Mouse (Mus musculus) kidney, embryonic 14.5 days (tissue): ENCODE results near the gene Nat9. TPM values are rescaled to one million over a fixed set of nuclear protein-coding genes. Genes with fewer than 3 reads are reported as not detected.
A peak's percentile ranks its signal among the peaks of the same experiment; 100 is the strongest.

ENCODE experiments used
- ATAC-seq: fragments of 200-750 bp; cut with Nextera tagmentation; 2 replicates; pipeline ENCODE4 v1.8.0; 2017; ENCODE audit warnings: moderate number of reproducible peaks, mild to moderate bottlenecking, moderate TSS enrichment, moderate library complexity; ENCODE audit not compliant: low FRiP score, low TSS enrichment
- H3K27ac ChIP-seq: fragments of 300-500 bp; sonication (generic); 2 replicates; pipeline ENCODE4 v1.5.1; 2014; ENCODE audit warnings: low read depth, mild to moderate bottlenecking, low read length, moderate library complexity, mixed read lengths
- H3K27me3 ChIP-seq: fragments of 300-500 bp; sonication (generic); 2 replicates; pipeline ENCODE4 v1.6.1; 2014; ENCODE audit warnings: mild to moderate bottlenecking, low read length; ENCODE audit not compliant: control insufficient read depth, insufficient read depth
- H3K36me3 ChIP-seq: fragments of 300-500 bp; sonication (generic); 2 replicates; pipeline ENCODE4 v1.6.1; 2014; ENCODE audit warnings: low read length, mixed read lengths; ENCODE audit not compliant: control insufficient read depth, insufficient read depth
- H3K4me1 ChIP-seq: fragments of 300-500 bp; sonication (generic); 2 replicates; pipeline ENCODE4 v1.6.1; 2014; ENCODE audit warnings: low read length, mixed read lengths; ENCODE audit not compliant: control insufficient read depth, insufficient read depth
- H3K4me2 ChIP-seq: fragments of 300-500 bp; sonication (generic); replicated peaks from 2 replicates; pipeline ENCODE4 v1.6.1; 2014; ENCODE audit warnings: low read depth, mild to moderate bottlenecking, low read length
- H3K4me3 ChIP-seq: fragments of 300-500 bp; sonication (generic); 2 replicates; pipeline ENCODE4 v1.5.1; 2014; ENCODE audit warnings: mild to moderate bottlenecking, low read length
- H3K9ac ChIP-seq: fragments of 300-500 bp; sonication (generic); 2 replicates; pipeline ENCODE4 v1.6.1; 2014; ENCODE audit warnings: low read depth, mild to moderate bottlenecking, low read length, moderate library complexity
- H3K9me3 ChIP-seq: fragments of 300-500 bp; sonication (generic); 2 replicates; pipeline ENCODE4 v1.6.1; 2016; ENCODE audit warnings: low read length; ENCODE audit not compliant: control insufficient read depth
- WGBS: fragments of 180-500 bp; shearing (Covaris S2); extraction: QIAGEN DNeasy Blood & Tissue Kit; methylation state at CpG from one replicate; pipeline ENCODE4 v1.1.7; 2014; 5-methylcytosine and 5-hydroxymethylcytosine counted together
- polyA plus RNA-seq: library from polyadenylated mRNA; unstranded; fragments of >200 nt; fragmentation: Nextera tagmentation; extraction: Ambion mirVana; gene quantifications from 2 replicates; pipeline ENCODE4 v1.2.1, GENCODE M21; 2014

The Nat9 gene
- polyA plus RNA-seq, 1 experiment from 2014 or later, result 18.2 TPM

- H3K4me3 ChIP-seq, result no peak overlapping the region
- H3K27ac ChIP-seq, result no peak overlapping the region
- ATAC-seq, result no peak
- H3K27me3 ChIP-seq, result peaks cover 9% of the 10 kb centered on the region; the same call in 1 of the 2 replicates
- peaks cover 22% of the 10 kb centered on the region for H3K4me1 ChIP-seq
- H3K9me3 ChIP-seq, result no peaks in the 10 kb centered on the region
- H3K36me3 ChIP-seq, result no peaks in the 10 kb centered on the region
- WGBS, result 15% methylated on average over 5 of the region's 5 CpGs
- H3K9ac ChIP-seq, result no peak overlapping the region
- H3K4me2 ChIP-seq, result no peak overlapping the region
Observed at GRCm38 (mm10) chr11:115222570-115222969, 34.9 kb upstream of the Nat9 start.

- Histone ChIP-seq H3K36me3 (no peaks in the 10 kb centered on the region), H3K4me3 (no peak overlapping the region), H3K27me3 (peaks cover 9% of the 10 kb centered on the region; the same call in 1 of the 2 replicates), H3K9ac (no peak overlapping the region), H3K9me3 (no peaks in the 10 kb centered on the region), H3K27ac (no peak overlapping the region), H3K4me1 (peaks cover 21% of the 10 kb centered on the region), H3K4me2 (no peak overlapping the region)
- no peak for ATAC-seq
- 26% methylated on average over 12 of the region's 12 CpGs for WGBS
Observed at GRCm38 (mm10) chr11:115222077-115222476, 34.4 kb upstream of the Nat9 start.

- H3K4me1 ChIP-seq, result peaks cover 21% of the 10 kb centered on the region
- no peak overlapping the region for H3K27ac ChIP-seq
- H3K9me3 ChIP-seq, result no peaks in the 10 kb centered on the region
- ATAC-seq, result no peak
- H3K27me3 ChIP-seq, result peaks cover 9% of the 10 kb centered on the region; the same call in 1 of the 2 replicates
- no peak overlapping the region for H3K4me2 ChIP-seq
- H3K4me3 ChIP-seq, result no peak overlapping the region
- WGBS, result 83% methylated on average over 10 of the region's 10 CpGs
- H3K36me3 ChIP-seq, result no peaks in the 10 kb centered on the region
- H3K9ac ChIP-seq, result no peak overlapping the region
Observed at GRCm38 (mm10) chr11:115219685-115220084, 32.0 kb upstream of the Nat9 start.

GRCm38 (mm10) chr11:115219263-115219662 is 31.6 kb upstream of the Nat9 start:
- no peaks in the 10 kb centered on the region for H3K36me3 ChIP-seq
- no peak overlapping the region for H3K9ac ChIP-seq
- 54% methylated on average over 9 of the region's 9 CpGs for WGBS
- no peaks in the 10 kb centered on the region for H3K9me3 ChIP-seq
- H3K4me2 ChIP-seq, result no peak overlapping the region
- H3K4me1 ChIP-seq, result peaks cover 21% of the 10 kb centered on the region
- no peak overlapping the region for H3K27ac ChIP-seq
- H3K27me3 ChIP-seq, result peaks cover 9% of the 10 kb centered on the region; the same call in 1 of the 2 replicates
- H3K4me3 ChIP-seq, result no peak overlapping the region
- ATAC-seq, result no peak

- Histone ChIP-seq H3K4me2 (no peak overlapping the region), H3K4me1 (peaks cover 21% of the 10 kb centered on the region), H3K27ac (no peak overlapping the region), H3K9me3 (no peaks in the 10 kb centered on the region), H3K4me3 (no peak overlapping the region), H3K36me3 (no peaks in the 10 kb centered on the region), H3K9ac (no peak overlapping the region), H3K27me3 (peaks cover 6% of the 10 kb centered on the region; the same call in 1 of the 2 replicates)
- WGBS, result 57% methylated on average over 18 of the region's 18 CpGs
- ATAC-seq, result no peak
Observed at GRCm38 (mm10) chr11:115217439-115218410, 30.1 kb upstream of the Nat9 start.

GRCm38 (mm10) chr11:115215123-115215522 is 27.5 kb upstream of the Nat9 start:
- Histone ChIP-seq H3K36me3 (no peaks in the 10 kb centered on the region), H3K4me1 (peaks cover 18% of the 10 kb centered on the region; the same call in 1 of the 2 replicates), H3K27ac (no peak overlapping the region), H3K27me3 (0 out of 2 replicates have a peak, but pooled peaks cover 2% of the 10 kb centered on the region), H3K4me3 (no peak overlapping the region), H3K9me3 (no peaks in the 10 kb centered on the region), H3K9ac (no peak overlapping the region), H3K4me2 (no peak overlapping the region)
- WGBS, result 27% methylated on average over 5 of the region's 5 CpGs
- peak; percentile 58 for ATAC-seq

GRCm38 (mm10) chr11:115212116-115212515 is 24.5 kb upstream of the Nat9 start:
- H3K27me3 ChIP-seq, result no peaks in the 10 kb centered on the region
- H3K9me3 ChIP-seq, result no peaks in the 10 kb centered on the region
- H3K27ac ChIP-seq, result no peak overlapping the region
- peaks cover 2% of the 10 kb centered on the region; the same call in 1 of the 2 replicates for H3K36me3 ChIP-seq
- H3K4me1 ChIP-seq, result 0 out of 2 replicates have a peak, but pooled peaks cover 4% of the 10 kb centered on the region
- 38% methylated on average over 13 of the region's 13 CpGs for WGBS
- H3K9ac ChIP-seq, result peak overlapping the region; percentile 8; the same call in 1 of the 2 replicates
- ATAC-seq, result no peak
- no peak overlapping the region for H3K4me3 ChIP-seq
- H3K4me2 ChIP-seq, result no peak overlapping the region

- Histone ChIP-seq H3K27ac (no peak overlapping the region), H3K36me3 (peaks cover 14% of the 10 kb centered on the region; the same call in 1 of the 2 replicates), H3K4me1 (0 out of 2 replicates have a peak, but pooled peaks cover 4% of the 10 kb centered on the region), H3K9me3 (no peaks in the 10 kb centered on the region), H3K27me3 (no peaks in the 10 kb centered on the region), H3K9ac (no peak overlapping the region), H3K4me3 (no peak overlapping the region), H3K4me2 (no peak overlapping the region)
- 86% methylated on average over 7 of the region's 7 CpGs for WGBS
- no peak for ATAC-seq
Observed at GRCm38 (mm10) chr11:115209958-115210357, 22.3 kb upstream of the Nat9 start.
